Mouse (Mus musculus) heart, postnatal 25 days (tissue): Measurements from ENCODE around the gene Cks1b. TPM values are rescaled to one million over a fixed set of nuclear protein-coding genes. Genes with fewer than 3 reads are reported as not detected.

Experiments
- total RNA-seq, 2 experiments: library from RNA; stranded (reverse); gene quantifications; 2 replicates each; pipeline ENCODE4 v1.2.3; 2021

Cks1b gene
- total RNA-seq, 2 experiments from 2014 or later: 4.1 to 4.7 TPM

Other genes starting within 250 kb of the Cks1b start
- gene Scamp3, start 240.9 kb downstream of the Cks1b start, total RNA-seq: 10 to 100 TPM; 48.9 to 50.2 TPM
- 1 to 10 TPM; 5.2 to 5.7 TPM for gene Fam189b, start 235.2 kb downstream of the Cks1b start, total RNA-seq
- gene Gba, start 215.5 kb downstream of the Cks1b start, total RNA-seq: 10 to 100 TPM; 18.2 to 20.9 TPM
- gene Thbs3, start 203.2 kb downstream of the Cks1b start, total RNA-seq: 1 to 10 TPM; 6.1 to 7.2 TPM
- 10 to 100 TPM; 62.3 to 62.6 TPM for gene Mtx1, start 191.3 kb downstream of the Cks1b start, total RNA-seq
- under 1 TPM; 0.22 to 0.39 TPM for gene Muc1, start 189.3 kb downstream of the Cks1b start, total RNA-seq
- gene Krtcap2, start 172.4 kb downstream of the Cks1b start, total RNA-seq: 10 to 100 TPM; 73.5 to 87.6 TPM
- gene Trim46, start 172.1 kb downstream of the Cks1b start, total RNA-seq: under 1 TPM; 0.47 to 0.59 TPM
- gene Dpm3, start 159.0 kb downstream of the Cks1b start, total RNA-seq: 10 to 100 TPM; 51.7 to 53.9 TPM
- 10 to 100 TPM; 21.0 TPM for gene Slc50a1, start 147.8 kb downstream of the Cks1b start, total RNA-seq
- gene Efna1, start 137.2 kb downstream of the Cks1b start, total RNA-seq: 10 to 100 TPM; 29.4 to 33.5 TPM
- under 1 TPM in 1 of 2 experiments, not detected in 1; 0.31 TPM for gene Efna3, start 95.4 kb downstream of the Cks1b start, total RNA-seq
- gene Efna4, start 80.4 kb downstream of the Cks1b start, total RNA-seq: under 1 TPM; 0.31 to 0.47 TPM
- 10 to 100 TPM; 52.7 to 68.7 TPM for gene Adam15, start 68.4 kb downstream of the Cks1b start, total RNA-seq
- not detected for gene Dcst2, start 56.4 kb downstream of the Cks1b start, total RNA-seq
- not detected for gene Dcst1, start 53.1 kb downstream of the Cks1b start, total RNA-seq
- 10 to 100 TPM; 20.6 to 25.1 TPM for gene Zbtb7b, start 23.6 kb downstream of the Cks1b start, total RNA-seq
- gene Lenep, start 15.6 kb downstream of the Cks1b start, total RNA-seq: under 1 TPM; 0.23 to 0.59 TPM
- 10 to 100 TPM; 57.5 to 60.8 TPM for gene Flad1, start 6.5 kb downstream of the Cks1b start, total RNA-seq
- gene Shc1, start 60 bp upstream of the Cks1b start, total RNA-seq: 10 to 100 TPM; 35.7 to 35.8 TPM
- gene Pygo2, start 11.8 kb upstream of the Cks1b start, total RNA-seq: 10 to 100 TPM; 13.5 to 18.0 TPM
- 10 to 100 TPM; 49.2 to 56.9 TPM for gene Pbxip1, start 18.3 kb upstream of the Cks1b start, total RNA-seq
- 1 to 10 TPM; 7.4 to 8.4 TPM for gene Pmvk, start 36.2 kb upstream of the Cks1b start, total RNA-seq
- 1 to 10 TPM; 2.3 to 2.8 TPM for gene Kcnn3, start 101.8 kb upstream of the Cks1b start, total RNA-seq